Mouse (Mus musculus) stomach, postnatal 0 days (tissue): ENCODE data around the gene Aldh5a1. TPM values are rescaled to one million over a fixed set of nuclear protein-coding genes. Genes with fewer than 3 reads are reported as not detected.

ENCODE experiments used
- ATAC-seq: fragments of 200-750 bp; cut with Nextera tagmentation; 2 replicates; pipeline ENCODE4 v1.8.0; 2017; ENCODE audit not compliant: low FRiP score, low TSS enrichment
- DNase-seq: peaks from one replicate; pipeline ENCODE4 v3.0.0-alpha.2; 2016; ENCODE audit warnings: low spot score
- H3K27ac ChIP-seq: fragments of 300-500 bp; sonication (generic); replicated peaks from 2 replicates; pipeline ENCODE4 v1.5.1; 2014; ENCODE audit warnings: mild to moderate bottlenecking, control low read depth
- H3K27me3 ChIP-seq: fragments of 300-500 bp; sonication (generic); 2 replicates; pipeline ENCODE4 v1.6.1; 2014; ENCODE audit warnings: low read length; ENCODE audit not compliant: control insufficient read depth, insufficient read depth
- H3K36me3 ChIP-seq: fragments of 300-500 bp; sonication (generic); 2 replicates; pipeline ENCODE4 v1.6.1; 2014; ENCODE audit warnings: low read length, mixed read lengths; ENCODE audit not compliant: control insufficient read depth, insufficient read depth
- H3K4me1 ChIP-seq: fragments of 300-500 bp; sonication (generic); replicated peaks from 2 replicates; pipeline ENCODE4 v1.6.1; 2014; ENCODE audit warnings: antibody characterized with exemption; ENCODE audit not compliant: control insufficient read depth, insufficient read depth
- H3K4me2 ChIP-seq: fragments of 300-500 bp; sonication (generic); replicated peaks from 2 replicates; pipeline ENCODE4 v1.6.1; 2014; ENCODE audit warnings: low read depth, mild to moderate bottlenecking, control low read depth, moderate library complexity
- H3K4me3 ChIP-seq: fragments of 300-500 bp; sonication (generic); 2 replicates; pipeline ENCODE4 v1.5.1; 2014; ENCODE audit warnings: low read depth, low read length, control low read depth
- H3K9ac ChIP-seq: fragments of 300-500 bp; sonication (generic); 2 replicates; pipeline ENCODE4 v1.6.1; 2014; ENCODE audit warnings: mild to moderate bottlenecking, low read length, control low read depth, mixed read lengths
- H3K9me3 ChIP-seq: fragments of 300-500 bp; sonication (generic); 2 replicates; pipeline ENCODE4 v1.6.1; 2016; ENCODE audit warnings: low read length; ENCODE audit not compliant: control insufficient read depth
- CTCF ChIP-seq: IDR thresholded peaks from 2 replicates; pipeline ENCODE4 v1.5.1; 2016; ENCODE audit warnings: antibody characterized with exemption, low read depth, mild to moderate bottlenecking, moderate library complexity
- EP300 ChIP-seq: optimal IDR thresholded peaks from 2 replicates; pipeline ENCODE3; 2016; ENCODE audit warnings: antibody characterized with exemption
- WGBS: fragments of 180-500 bp; shearing (Covaris S2); extraction: QIAGEN DNeasy Blood & Tissue Kit; methylation state at CpG from one replicate; pipeline ENCODE4 v1.1.7; 2014; 5-methylcytosine and 5-hydroxymethylcytosine counted together
- polyA plus RNA-seq: library from polyadenylated mRNA; unstranded; fragments of >200 nt; fragmentation: Nextera tagmentation; extraction: Ambion mirVana; gene quantifications from 2 replicates; pipeline ENCODE4 v1.2.1, GENCODE M21; 2015

The Aldh5a1 gene
- polyA plus RNA-seq, 1 experiment from 2014 or later = 6.1 TPM

DNA sequence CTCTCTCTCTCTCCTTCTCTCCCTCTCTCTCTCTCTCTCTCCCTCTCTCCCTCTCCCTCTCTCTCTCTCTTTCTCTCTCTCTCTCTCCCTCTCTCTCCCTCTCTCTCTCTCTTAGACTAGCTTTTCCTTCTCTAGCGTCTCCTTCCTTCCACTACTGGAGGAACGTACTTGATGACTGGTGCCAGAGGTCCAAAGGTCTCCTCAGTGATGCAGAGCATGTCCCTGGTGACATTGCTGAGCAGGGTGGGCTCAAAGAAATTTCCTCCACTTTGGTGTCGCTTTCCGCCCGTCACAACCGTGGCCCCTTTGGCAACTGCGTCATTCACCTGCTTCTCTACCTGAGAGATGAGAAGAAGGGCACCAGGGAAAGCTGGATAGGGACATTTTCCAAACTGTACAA is 23.9 kb downstream of the Aldh5a1 start:
- TF ChIP-seq CTCF (no peak), EP300 (no peak)
- Histone ChIP-seq H3K27ac (no peak overlapping the region), H3K4me3 (no peak overlapping the region), H3K36me3 (no peaks in the 10 kb centered on the region), H3K9me3 (no peaks in the 10 kb centered on the region), H3K4me1 (no peaks in the 10 kb centered on the region), H3K4me2 (no peak overlapping the region), H3K27me3 (no peaks in the 10 kb centered on the region), H3K9ac (no peak overlapping the region)
- DNase-seq (no peak), ATAC-seq (no peak)
- WGBS = 84% methylated on average over 7 of the region's 7 CpGs

DNA sequence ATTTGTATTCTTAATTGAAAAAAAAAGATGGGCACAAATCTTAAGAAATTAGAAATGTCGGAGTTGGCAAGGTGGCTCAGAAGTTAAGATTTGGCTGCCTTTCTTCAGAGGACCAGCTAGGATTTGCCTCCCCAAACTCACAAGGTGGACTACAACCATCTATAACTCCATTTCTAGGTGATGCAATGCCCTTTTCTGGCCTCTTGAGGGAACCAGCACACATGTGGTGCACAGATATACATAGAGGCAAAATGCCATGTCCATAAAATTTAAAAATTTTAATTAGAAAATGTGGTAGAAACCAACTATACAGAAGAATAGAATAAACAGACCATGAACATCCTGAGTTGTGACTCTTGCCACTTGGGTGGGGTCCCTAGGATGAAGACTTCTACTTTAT is 28.3 kb downstream of the Aldh5a1 start:
- ATAC-seq = no peak
- 96% methylated on average over 1 of the region's 1 CpGs for WGBS

DNA sequence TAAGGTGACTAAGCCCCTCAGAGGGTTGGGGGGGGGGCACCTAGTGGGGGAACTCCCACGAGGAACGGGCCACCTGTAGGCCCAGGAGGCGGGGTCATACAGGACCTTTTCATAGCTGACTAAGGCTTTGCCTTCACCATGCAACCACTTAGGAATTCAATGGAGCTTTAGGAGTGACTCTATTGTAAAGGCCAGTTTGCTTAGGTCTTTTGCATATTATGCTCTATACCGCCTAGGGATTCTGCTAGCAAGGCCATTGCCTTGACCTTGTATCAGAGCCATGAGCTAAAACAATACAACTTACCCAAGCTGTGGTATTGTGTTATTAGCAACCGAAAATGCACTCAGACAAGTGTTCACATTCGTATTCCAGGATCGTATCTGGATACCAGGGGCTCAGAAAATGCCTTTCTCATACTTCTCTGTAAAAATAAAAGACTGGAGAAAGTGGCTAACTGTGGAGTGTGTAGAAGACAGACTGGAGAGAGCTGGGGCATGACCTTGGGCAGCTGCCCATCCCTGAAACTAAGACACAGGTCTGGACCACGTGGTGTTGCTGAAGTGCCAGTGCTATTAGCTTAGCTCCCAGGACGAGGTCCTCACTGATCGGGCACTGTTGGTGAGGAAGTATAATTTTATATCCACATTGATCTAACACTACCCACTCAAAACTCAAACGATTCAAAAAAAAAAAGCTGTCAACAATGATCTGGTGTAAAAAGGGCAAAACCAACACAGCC is 30.5 kb downstream of the Aldh5a1 start:
- Histone ChIP-seq H3K9me3 (no peaks in the 10 kb centered on the region), H3K36me3 (no peaks in the 10 kb centered on the region), H3K4me1 (no peaks in the 10 kb centered on the region), H3K4me2 (no peak overlapping the region), H3K9ac (no peak overlapping the region), H3K4me3 (no peak overlapping the region), H3K27me3 (no peaks in the 10 kb centered on the region), H3K27ac (no peak overlapping the region)
- WGBS = 79% methylated on average over 11 of the region's 11 CpGs
- DNase-seq = no peak
- TF ChIP-seq EP300 (no peak), CTCF (no peak)
- ATAC-seq = no peak

More for the DNA sequence above, 28.3 kb downstream of the Aldh5a1 start:
- peak; percentile 65 for TF ChIP-seq CTCF
- no peak for TF ChIP-seq EP300
- no peak overlapping the region for H3K9ac ChIP-seq
- DNase-seq = no peak
- H3K4me1 ChIP-seq = no peaks in the 10 kb centered on the region
- no peak overlapping the region for H3K4me2 ChIP-seq
- no peak overlapping the region for H3K27ac ChIP-seq
- no peak overlapping the region for H3K4me3 ChIP-seq
- H3K9me3 ChIP-seq = no peaks in the 10 kb centered on the region
- no peaks in the 10 kb centered on the region for H3K36me3 ChIP-seq
- no peaks in the 10 kb centered on the region for H3K27me3 ChIP-seq

DNA sequence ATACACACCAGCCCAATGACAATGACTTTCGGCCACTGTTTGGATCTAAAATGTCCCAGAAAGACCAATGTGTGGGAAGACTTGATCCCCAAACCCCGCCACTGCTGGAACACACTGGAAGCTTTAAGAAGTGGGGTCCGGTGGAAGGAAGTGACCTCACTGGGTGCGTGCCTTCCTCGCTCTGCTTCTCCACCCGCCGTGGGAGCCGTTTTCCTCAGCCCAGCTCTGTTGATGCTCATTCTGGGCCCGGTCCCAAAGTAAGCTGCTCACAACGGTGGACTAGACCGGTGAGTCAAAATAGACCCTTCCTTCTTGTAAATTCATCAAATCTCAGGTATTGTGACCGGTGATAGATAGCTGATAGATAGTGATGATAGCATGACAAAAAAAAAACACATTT is 32.0 kb downstream of the Aldh5a1 start:
- WGBS = 84% methylated on average over 12 of the region's 12 CpGs
- Histone ChIP-seq H3K27ac (no peak overlapping the region), H3K9ac (no peak overlapping the region), H3K9me3 (no peaks in the 10 kb centered on the region), H3K36me3 (no peaks in the 10 kb centered on the region), H3K27me3 (no peaks in the 10 kb centered on the region), H3K4me2 (no peak overlapping the region), H3K4me3 (no peak overlapping the region), H3K4me1 (no peaks in the 10 kb centered on the region)
- TF ChIP-seq EP300 (no peak), CTCF (no peak)
- DNase-seq = no peak
- no peak for ATAC-seq

DNA sequence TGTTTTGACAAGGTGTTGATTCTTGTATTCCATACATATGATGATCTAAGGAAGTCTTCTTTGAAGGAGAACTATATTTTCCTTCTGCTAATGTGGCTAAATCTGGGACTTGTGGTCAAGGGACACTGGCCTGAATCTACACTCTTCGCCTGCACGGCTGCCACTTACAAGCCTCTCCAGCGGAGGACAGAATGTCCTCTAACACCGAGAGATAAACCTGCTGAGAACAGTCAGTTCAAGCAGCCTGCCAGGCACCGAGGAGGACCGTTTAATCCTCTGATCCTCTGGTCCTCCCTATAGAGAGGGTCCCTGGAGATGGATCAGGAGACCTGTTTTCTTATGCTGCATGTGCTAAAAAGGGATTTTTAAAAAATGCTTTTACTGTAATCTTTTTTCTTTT is 34.0 kb downstream of the Aldh5a1 start:
- no peaks in the 10 kb centered on the region for H3K4me1 ChIP-seq
- 74% methylated on average over 6 of the region's 6 CpGs for WGBS
- H3K9ac ChIP-seq = no peak overlapping the region
- TF ChIP-seq CTCF (no peak), EP300 (no peak)
- H3K4me3 ChIP-seq = no peak overlapping the region
- ATAC-seq (no peak), DNase-seq (no peak)
- H3K27me3 ChIP-seq = no peaks in the 10 kb centered on the region
- no peak overlapping the region for H3K4me2 ChIP-seq
- no peak overlapping the region for H3K27ac ChIP-seq
- no peaks in the 10 kb centered on the region for H3K36me3 ChIP-seq
- H3K9me3 ChIP-seq = no peaks in the 10 kb centered on the region

DNA sequence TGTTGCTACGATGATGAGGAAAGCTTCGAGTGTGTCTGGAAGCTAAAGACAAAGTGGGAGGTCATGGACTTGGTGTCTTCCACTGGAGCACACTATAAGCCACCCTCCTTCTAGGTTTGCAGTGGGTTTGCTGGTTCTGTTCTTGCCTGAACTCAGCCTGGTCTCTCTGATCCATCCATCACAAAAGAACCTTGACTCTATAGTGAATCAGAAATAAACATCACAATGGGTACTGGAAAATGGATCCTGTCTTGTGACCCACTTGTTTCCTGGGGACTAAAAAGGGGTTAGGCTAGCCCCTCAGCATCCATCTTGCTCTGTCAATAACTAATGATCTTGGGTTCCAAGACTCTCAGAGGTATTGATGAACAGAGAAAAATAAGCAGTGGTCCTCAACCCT is 35.5 kb downstream of the Aldh5a1 start:
- DNase-seq = no peak
- WGBS = 88% methylated on average over 2 of the region's 2 CpGs
- TF ChIP-seq EP300 (no peak), CTCF (no peak)
- Histone ChIP-seq H3K4me2 (no peak overlapping the region), H3K27ac (no peak overlapping the region), H3K9me3 (no peaks in the 10 kb centered on the region), H3K4me1 (no peaks in the 10 kb centered on the region), H3K36me3 (no peaks in the 10 kb centered on the region), H3K9ac (no peak overlapping the region), H3K27me3 (no peaks in the 10 kb centered on the region), H3K4me3 (no peak overlapping the region)
- no peak for ATAC-seq
